Mouse (Mus musculus) midbrain, embryonic 11.5 days (tissue): ENCODE results near the gene Amigo3. TPM values are rescaled to one million over a fixed set of nuclear protein-coding genes. Genes with fewer than 3 reads are reported as not detected.

Experiments used
- ATAC-seq: fragments of 200-750 bp; cut with Nextera tagmentation; 2 replicates; pipeline ENCODE4 v1.8.0; 2017; ENCODE audit warnings: moderate TSS enrichment, moderate library complexity; ENCODE audit not compliant: low FRiP score
- DNase-seq: peaks from one replicate; pipeline ENCODE4 v3.0.0; 2015; ENCODE audit warnings: low spot score; ENCODE audit errors: missing footprints
- H3K27ac ChIP-seq: fragments of 300-500 bp; sonication (generic); 2 replicates; pipeline ENCODE4 v1.5.1; 2014; ENCODE audit warnings: low read depth, low read length
- H3K27me3 ChIP-seq: fragments of 300-500 bp; sonication (generic); 2 replicates; pipeline ENCODE4 v1.6.1; 2014; ENCODE audit warnings: mild to moderate bottlenecking, low read length, moderate library complexity, mixed read lengths; ENCODE audit not compliant: control insufficient read depth, insufficient read depth
- H3K36me3 ChIP-seq: fragments of 300-500 bp; sonication (generic); 2 replicates; pipeline ENCODE4 v1.6.1; 2014; ENCODE audit warnings: mild to moderate bottlenecking, low read length, moderate library complexity, mixed read lengths; ENCODE audit not compliant: control insufficient read depth, insufficient read depth
- H3K4me1 ChIP-seq: fragments of 300-500 bp; sonication (generic); 2 replicates; pipeline ENCODE4 v1.6.1; 2014; ENCODE audit warnings: low read length; ENCODE audit not compliant: control insufficient read depth, insufficient read depth
- H3K4me2 ChIP-seq: fragments of 300-500 bp; sonication (generic); 2 replicates; pipeline ENCODE4 v1.6.1; 2014; ENCODE audit warnings: mild to moderate bottlenecking, moderate library complexity
- H3K4me3 ChIP-seq: fragments of 300-500 bp; sonication (generic); 2 replicates; pipeline ENCODE4 v1.5.1; 2014; ENCODE audit warnings: low read depth, low read length
- H3K9ac ChIP-seq: fragments of 300-500 bp; sonication (generic); 2 replicates; pipeline ENCODE4 v1.6.1; 2014; ENCODE audit warnings: low read length
- H3K9me3 ChIP-seq: fragments of 300-500 bp; sonication (generic); 2 replicates; pipeline ENCODE4 v1.6.1; 2016; ENCODE audit warnings: low read length; ENCODE audit not compliant: control insufficient read depth
- WGBS: fragments of 180-500 bp; shearing (Covaris S2); extraction: QIAGEN DNeasy Blood & Tissue Kit; methylation state at CpG from one replicate; pipeline ENCODE4 v1.1.7; 2014; 5-methylcytosine and 5-hydroxymethylcytosine counted together
- polyA plus RNA-seq: library from polyadenylated mRNA; unstranded; fragments of >200 nt; fragmentation: Nextera tagmentation; extraction: Ambion mirVana; gene quantifications from 2 replicates; pipeline ENCODE4 v1.2.1, GENCODE M21; 2014

The Amigo3 gene
- polyA plus RNA-seq, 1 experiment from 2014 or later: 2.0 TPM

DNA sequence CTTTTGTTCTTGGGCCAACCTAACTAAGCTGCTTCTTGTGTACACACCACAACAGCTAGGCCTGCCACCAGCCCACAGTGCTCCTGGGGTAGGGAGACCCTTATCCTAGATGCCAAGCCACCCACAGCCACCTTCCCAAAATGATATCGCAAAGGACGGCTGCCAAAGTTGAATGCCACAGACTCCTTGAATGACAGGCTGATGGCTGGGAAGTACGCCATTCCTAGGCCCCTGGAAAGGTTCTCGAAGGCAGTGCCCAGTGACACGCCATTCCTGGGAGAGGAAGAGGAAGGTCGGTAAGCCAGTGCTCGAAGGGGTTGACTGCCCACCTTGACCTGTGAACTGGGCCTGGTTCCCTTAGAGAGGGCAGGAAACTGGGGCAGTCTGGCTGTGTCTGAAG lies 16.6 kb downstream of the Amigo3 start:
- Histone ChIP-seq H3K4me1 (no peaks in the 10 kb centered on the region), H3K27me3 (no peaks in the 10 kb centered on the region), H3K9me3 (no peaks in the 10 kb centered on the region), H3K36me3 (no peaks in the 10 kb centered on the region; the same call in 1 of the 2 replicates), H3K4me2 (no peak overlapping the region), H3K27ac (no peak overlapping the region), H3K4me3 (no peak overlapping the region), H3K9ac (no peak overlapping the region)
- 87% methylated on average over 7 of the region's 7 CpGs for WGBS
- DNase-seq (no peak), ATAC-seq (no peak)

DNA sequence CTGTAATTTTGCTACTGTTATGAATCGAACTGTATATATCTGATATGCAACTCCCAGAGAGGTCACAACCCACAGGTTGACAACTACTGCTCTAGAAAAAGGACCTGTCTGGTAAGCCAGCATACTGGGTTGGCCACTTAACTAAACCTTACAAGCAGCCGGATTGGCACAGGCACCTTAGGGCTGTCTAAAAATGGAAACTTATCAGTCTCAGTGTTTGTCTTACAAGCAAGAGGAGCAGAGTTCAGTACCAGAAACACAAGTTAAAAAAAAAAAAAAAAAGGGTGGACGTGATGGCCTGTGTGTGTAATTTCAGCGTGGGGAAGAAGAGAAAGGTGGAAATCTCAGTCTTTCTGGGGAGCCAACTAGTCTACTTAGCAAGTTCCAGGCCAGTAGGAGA lies 18.8 kb downstream of the Amigo3 start:
- no peak overlapping the region for H3K9ac ChIP-seq
- no peaks in the 10 kb centered on the region for H3K9me3 ChIP-seq
- ATAC-seq (no peak), DNase-seq (no peak)
- H3K4me3 ChIP-seq: no peak overlapping the region
- no peak overlapping the region for H3K27ac ChIP-seq
- no peaks in the 10 kb centered on the region for H3K27me3 ChIP-seq
- H3K4me2 ChIP-seq: no peak overlapping the region
- no peaks in the 10 kb centered on the region; the same call in 1 of the 2 replicates for H3K36me3 ChIP-seq
- WGBS: 92% methylated on average over 4 of the region's 4 CpGs
- H3K4me1 ChIP-seq: no peaks in the 10 kb centered on the region

DNA sequence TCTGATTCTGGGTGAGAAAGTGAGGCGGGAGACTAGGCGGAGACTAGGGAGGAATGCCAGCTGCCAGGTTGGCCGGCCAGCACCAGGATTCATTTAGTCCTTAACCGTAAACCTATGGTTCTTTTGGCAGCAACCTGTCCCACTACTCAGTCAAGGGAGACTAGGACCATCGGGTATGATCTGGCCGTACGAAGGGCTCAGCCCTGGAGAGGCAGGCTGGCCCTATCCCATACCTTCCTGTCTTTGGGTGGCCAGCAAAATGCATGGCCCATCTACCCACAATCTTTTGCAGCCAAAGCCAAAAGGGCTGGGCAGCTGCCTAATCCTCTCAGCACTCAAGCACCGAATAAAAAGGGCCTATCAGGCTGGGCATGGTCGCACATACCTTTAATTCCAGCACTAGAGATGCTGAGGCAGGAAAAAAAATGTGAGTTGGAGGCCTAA lies 19.5 kb downstream of the Amigo3 start:
- WGBS: 54% methylated on average over 9 of the region's 9 CpGs
- Histone ChIP-seq H3K4me2 (no peak overlapping the region), H3K36me3 (no peaks in the 10 kb centered on the region; the same call in 1 of the 2 replicates), H3K9me3 (no peaks in the 10 kb centered on the region), H3K9ac (no peak overlapping the region), H3K27me3 (no peaks in the 10 kb centered on the region), H3K4me1 (no peaks in the 10 kb centered on the region), H3K27ac (no peak overlapping the region), H3K4me3 (no peak overlapping the region)
- ATAC-seq: no peak
- DNase-seq: no peak

DNA sequence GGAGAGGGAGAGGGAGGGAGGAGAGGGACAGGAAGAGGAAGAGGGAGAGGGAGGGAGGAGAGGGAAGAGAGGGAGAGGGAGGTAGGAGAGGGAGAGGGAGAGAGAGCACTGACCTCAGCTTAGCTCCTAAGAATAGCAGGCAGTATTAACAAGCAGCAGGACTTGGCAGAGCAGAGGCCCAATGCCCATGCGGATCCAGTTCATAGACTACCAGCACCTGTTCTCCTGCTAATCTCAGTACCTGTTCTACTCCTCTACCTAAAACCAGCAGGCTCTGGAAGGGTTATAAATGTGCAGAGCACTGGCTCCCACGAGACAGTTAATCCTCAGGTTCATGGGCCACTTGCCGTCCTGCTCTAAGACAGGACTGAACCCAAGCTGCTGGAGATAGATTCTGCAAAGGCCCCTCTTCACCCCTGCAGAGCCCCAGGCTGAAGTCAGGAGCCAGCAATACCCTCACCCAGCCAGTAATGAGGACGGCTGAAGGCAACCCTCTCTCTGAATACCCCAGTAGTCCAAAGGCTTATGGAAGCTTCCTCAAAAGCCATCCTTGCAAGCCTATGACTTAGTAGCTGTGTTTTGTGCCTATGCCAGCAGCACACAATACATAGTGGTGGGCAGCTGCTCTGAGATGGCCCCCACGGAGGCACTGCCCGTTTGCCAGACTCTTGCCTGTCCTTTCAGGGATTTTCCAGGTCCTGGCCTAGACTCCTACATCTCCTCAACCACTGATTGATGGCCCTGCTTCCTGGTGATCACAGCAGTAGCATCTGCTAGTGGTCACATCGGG lies 20.4 kb downstream of the Amigo3 start:
- Histone ChIP-seq H3K27ac (no peak overlapping the region), H3K36me3 (no peaks in the 10 kb centered on the region; the same call in 1 of the 2 replicates), H3K9me3 (no peaks in the 10 kb centered on the region), H3K4me1 (peaks cover 3% of the 10 kb centered on the region; the same call in 1 of the 2 replicates), H3K27me3 (no peaks in the 10 kb centered on the region), H3K4me3 (no peak overlapping the region), H3K9ac (no peak overlapping the region), H3K4me2 (no peak overlapping the region)
- ATAC-seq: no peak
- no peak for DNase-seq
- 61% methylated on average over 7 of the region's 7 CpGs for WGBS

DNA sequence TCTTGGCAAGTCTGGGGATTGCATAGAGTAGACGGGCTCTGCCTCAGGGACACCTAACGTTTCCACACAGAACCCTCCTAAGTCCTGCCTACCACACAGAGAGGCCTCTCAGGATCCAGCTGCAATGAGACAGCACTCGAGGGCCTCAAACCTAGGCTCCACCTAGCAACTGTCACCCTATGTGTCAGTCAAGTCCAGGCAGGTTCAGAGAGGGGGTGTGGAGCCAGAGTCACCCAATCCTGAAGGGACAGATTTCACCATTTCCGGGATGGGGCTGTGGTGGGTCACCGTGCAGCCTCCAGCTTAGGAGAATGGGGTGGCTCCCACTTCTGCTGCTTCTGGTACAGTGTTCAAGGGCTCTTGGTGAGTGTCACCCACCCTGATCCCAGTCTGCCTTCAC lies 27.2 kb downstream of the Amigo3 start, which contains the start of gene Mst1:
Gene Mst1, plus strand, starts transcription at position 269 of the 400 bp plus-strand sequence.
- Histone ChIP-seq H3K4me2 (peak within 1 kb of the TSS; percentile 88), H3K27me3 (peaks cover 24% of the 10 kb centered on the region), H3K9ac (peak within 1 kb of the TSS; percentile 90), H3K9me3 (no peaks in the 10 kb centered on the region), H3K27ac (no peak within 1 kb of the TSS), H3K4me3 (peak within 1 kb of the TSS; percentile 71), H3K36me3 (peaks cover 3% of the 10 kb centered on the region; the same call in 1 of the 2 replicates), H3K4me1 (peaks cover 11% of the 10 kb centered on the region; the same call in 1 of the 2 replicates)
- WGBS: 77% methylated on average over 5 of the region's 5 CpGs
- no peak for ATAC-seq
- DNase-seq: no peak

DNA sequence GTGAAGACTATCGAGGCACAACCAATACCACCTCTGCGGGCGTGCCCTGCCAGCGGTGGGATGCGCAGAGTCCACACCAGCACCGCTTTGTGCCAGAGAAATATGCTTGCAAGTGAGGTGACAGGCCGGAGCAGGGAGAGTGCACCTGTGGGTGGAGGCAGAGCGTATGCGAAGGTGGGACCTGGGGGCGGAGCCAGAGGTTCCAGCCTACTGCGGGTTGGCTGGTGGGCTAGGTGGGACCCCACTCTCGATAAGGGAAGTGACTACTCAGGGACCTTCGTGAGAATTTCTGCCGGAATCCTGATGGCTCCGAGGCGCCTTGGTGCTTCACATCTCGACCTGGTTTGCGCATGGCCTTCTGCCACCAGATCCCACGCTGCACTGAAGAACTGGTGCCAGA lies 29.6 kb downstream of the Amigo3 start:
- Histone ChIP-seq H3K36me3 (peaks cover 23% of the 10 kb centered on the region), H3K4me2 (no peak overlapping the region), H3K9ac (no peak overlapping the region), H3K27ac (no peak overlapping the region), H3K4me1 (peaks cover 11% of the 10 kb centered on the region; the same call in 1 of the 2 replicates), H3K4me3 (no peak overlapping the region), H3K9me3 (no peaks in the 10 kb centered on the region), H3K27me3 (peaks cover 24% of the 10 kb centered on the region)
- WGBS: 9% methylated on average over 19 of the region's 19 CpGs
- DNase-seq (no peak), ATAC-seq (no peak)

DNA sequence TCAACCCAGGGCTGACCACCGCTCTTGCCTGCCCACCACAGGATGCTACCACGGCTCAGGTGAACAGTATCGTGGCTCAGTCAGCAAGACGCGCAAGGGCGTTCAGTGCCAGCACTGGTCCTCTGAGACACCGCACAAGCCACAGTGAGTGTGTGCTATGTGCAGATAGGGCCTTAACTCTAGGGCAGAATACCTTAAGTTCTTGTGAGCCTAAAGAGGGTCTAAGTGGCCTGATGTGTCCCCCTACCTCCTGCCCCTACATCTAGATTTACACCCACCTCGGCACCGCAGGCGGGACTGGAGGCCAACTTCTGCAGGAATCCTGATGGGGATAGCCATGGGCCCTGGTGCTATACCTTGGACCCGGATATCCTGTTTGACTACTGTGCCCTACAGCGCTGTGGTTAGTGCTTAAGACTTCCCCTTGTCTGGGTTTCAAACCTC lies 30.1 kb downstream of the Amigo3 start, which contains the start of gene Rnf123:
Gene Rnf123, minus strand, starts transcription at position 359 of the 444 bp plus-strand sequence.
- Histone ChIP-seq H3K4me3 (no peak within 1 kb of the TSS), H3K36me3 (peaks cover 26% of the 10 kb centered on the region), H3K9me3 (no peaks in the 10 kb centered on the region), H3K9ac (no peak within 1 kb of the TSS), H3K4me2 (no peak within 1 kb of the TSS), H3K27me3 (peaks cover 24% of the 10 kb centered on the region), H3K4me1 (peaks cover 11% of the 10 kb centered on the region; the same call in 1 of the 2 replicates), H3K27ac (no peak within 1 kb of the TSS)
- DNase-seq (no peak), ATAC-seq (no peak)
- 40% methylated on average over 12 of the region's 12 CpGs for WGBS

DNA sequence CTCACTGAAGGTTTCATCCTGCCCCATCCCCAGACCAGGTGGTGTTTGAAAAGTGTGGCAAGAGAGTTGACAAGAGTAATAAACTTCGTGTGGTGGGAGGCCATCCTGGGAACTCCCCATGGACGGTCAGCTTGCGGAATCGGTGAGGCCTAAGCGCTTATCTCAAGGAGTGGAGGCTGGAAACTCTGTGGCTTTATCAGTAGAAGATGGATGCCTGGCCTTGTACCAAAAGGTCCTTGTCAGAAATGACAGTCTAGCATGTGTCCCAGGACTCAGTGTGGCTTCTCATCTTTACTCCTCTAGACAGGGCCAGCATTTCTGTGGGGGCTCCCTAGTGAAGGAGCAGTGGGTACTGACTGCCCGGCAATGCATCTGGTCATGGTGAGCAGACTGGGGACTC lies 30.6 kb downstream of the Amigo3 start:
- ATAC-seq (no peak), DNase-seq (no peak)
- H3K9me3 ChIP-seq: no peaks in the 10 kb centered on the region
- no peak overlapping the region for H3K4me2 ChIP-seq
- no peak overlapping the region for H3K4me3 ChIP-seq
- H3K9ac ChIP-seq: no peak overlapping the region
- 84% methylated on average over 6 of the region's 6 CpGs for WGBS
- peaks cover 5% of the 10 kb centered on the region; the same call in 1 of the 2 replicates for H3K4me1 ChIP-seq
- peaks cover 27% of the 10 kb centered on the region for H3K36me3 ChIP-seq
- peaks cover 24% of the 10 kb centered on the region for H3K27me3 ChIP-seq
- H3K27ac ChIP-seq: no peak overlapping the region

DNA sequence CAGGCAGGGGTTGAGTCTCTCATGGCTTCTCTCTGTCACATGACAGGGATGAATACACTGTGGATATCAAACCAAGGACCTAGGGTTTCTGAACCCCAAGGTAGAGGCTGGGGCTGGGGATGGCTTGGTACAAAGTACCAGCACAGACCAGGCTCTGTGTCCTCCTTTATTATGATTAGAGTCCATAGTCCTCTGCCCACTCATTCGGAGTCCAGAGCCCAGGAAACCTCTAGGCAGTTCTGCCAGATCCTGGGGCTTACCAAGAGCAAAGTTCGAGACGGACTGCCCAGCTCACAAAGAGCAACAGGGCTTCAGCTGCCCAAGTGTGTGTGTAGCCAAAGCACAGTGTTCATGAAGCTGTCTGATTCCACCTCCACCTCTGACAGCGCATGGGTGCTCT lies 32.3 kb downstream of the Amigo3 start:
- H3K36me3 ChIP-seq: peaks cover 32% of the 10 kb centered on the region
- ATAC-seq: no peak

More for the DNA sequence above, 32.3 kb downstream of the Amigo3 start:
- DNase-seq: no peak
- no peak overlapping the region for H3K9ac ChIP-seq
- no peak overlapping the region for H3K27ac ChIP-seq
- no peak overlapping the region for H3K4me3 ChIP-seq
- 97% methylated on average over 4 of the region's 4 CpGs for WGBS
- no peaks in the 10 kb centered on the region for H3K4me1 ChIP-seq
- H3K4me2 ChIP-seq: no peak overlapping the region
- no peaks in the 10 kb centered on the region for H3K9me3 ChIP-seq
- H3K27me3 ChIP-seq: peaks cover 24% of the 10 kb centered on the region
